Mouse (Mus musculus): Measurements from ENCODE around the gene Gramd1a. TPM values are rescaled to one million over a fixed set of nuclear protein-coding genes. Genes with fewer than 3 reads are reported as not detected.
A peak's percentile ranks its signal among the peaks of the same experiment; 100 is the strongest.

Gene Gramd1a
- polyA plus RNA-seq, 1 experiment, result 60.1 TPM

DNA sequence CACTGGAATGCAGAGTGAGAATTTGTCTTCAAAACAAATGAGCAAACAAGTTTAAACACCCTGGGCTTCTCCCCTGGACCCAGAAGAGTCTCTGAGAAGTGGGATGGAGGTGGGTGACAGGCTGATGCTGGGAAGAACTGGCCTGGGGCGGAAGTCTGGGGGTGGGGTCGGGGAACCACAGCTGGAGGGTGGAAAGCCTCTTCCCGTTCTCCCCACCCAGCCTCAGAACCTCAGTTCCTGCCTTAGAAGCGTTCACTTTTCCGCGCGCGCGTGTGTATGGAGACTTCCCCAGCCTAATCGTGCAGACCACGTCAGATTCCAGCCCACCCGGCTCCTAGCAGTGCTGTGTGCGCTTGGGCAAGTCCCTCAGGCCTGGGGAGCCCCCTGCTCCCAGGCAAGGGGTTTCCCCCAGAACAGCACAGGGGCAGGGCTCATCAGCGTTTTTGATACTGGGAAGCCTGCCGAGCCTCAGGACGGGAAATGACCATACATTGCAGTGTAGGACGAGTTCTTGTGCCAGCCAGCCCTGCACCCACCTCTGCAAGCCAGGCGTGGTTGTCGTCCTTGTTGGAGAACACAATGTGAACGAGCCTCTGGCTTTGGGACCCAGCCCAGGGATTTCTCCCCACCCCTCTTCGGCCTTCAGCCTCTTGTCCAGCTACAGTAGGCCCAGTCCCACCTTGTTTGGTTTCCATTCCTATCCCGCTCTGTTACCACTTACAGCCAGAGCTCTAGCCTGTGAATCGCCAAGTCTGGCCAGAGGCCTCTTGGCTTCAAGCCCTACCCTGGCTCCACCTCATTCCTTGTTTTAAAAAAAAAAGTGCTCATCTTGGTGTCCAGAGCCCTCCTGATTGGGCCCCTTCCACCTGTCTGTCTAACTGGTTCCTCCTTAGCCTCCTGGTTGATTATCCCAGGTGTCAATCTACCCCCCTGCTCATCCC, 4.1 kb downstream of the Gramd1a start:
- peak; percentile 44 for DNase-seq (ENCODE audit: low spot score)

DNA sequence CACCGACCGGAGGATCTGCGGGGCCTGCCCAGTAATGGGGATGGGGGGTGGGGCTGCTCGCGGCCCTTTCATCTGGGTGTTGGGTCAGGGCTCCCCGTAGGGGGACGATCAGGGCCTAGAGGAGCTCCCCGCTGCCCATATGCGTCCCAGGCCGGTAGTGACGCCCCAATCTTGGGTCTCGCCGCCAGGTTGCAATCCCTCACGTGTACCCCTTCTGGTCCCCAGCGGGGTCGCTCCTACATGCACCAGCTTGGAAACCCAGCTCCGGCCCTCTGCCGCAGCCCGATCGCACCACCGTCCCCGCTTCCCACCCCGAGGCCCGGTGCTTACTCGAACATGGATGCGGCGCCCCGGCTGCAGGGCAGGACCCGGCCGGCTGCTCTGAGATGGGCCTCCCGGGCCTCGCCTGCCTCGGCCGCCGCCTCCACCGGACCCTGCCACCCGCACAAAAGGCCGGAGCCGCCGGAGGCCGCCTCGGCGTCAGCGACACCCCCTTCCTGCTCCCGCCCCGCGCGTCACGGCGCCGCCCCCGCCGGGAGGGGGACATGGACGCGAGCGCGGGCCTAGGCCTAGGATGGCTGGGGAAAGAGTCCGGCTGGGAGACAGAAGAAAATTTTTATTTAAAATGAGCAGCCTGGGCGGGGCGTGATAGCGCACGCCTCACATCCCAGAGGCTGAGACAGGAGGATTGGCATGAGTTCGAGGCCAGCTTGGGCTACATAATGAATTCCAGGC, 5.0 kb downstream of the Gramd1a start:
- peak; percentile 79 for DNase-seq (ENCODE audit: low spot score)

DNA sequence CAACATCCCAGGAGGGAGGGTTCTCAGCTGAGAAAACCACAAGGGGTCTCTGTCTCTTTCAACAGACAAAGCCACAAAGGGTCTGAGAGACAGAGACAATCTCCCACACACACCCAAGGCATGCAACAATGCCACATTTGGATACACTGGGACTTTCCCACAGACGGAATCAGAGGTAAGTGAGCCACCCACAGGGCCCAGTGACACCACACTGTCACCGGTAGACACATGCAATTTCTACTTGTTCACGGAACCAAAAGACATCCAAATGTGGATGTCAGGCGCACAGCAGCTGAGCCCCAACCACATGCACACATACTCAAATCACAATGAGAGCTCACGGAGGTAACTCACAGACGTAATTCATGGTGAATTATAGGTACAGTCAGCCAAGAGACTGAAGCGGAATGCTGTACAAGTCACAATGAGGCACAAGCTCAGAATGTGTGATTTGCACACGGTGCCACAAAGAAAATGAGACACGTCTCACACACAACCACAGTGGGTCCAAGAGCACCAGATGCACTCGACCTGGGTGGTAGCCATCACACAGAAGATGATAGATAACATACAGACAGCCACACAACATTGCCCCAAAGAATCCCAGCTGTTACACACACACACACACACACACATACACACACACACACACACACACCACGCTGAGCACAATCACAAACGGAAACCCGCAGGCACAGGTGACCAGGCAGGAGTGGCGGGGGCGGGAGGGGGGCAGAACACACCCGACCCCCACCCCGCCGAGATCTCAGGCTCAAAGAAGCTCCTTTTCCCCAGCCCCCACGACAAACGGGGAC, 5.7 kb downstream of the Gramd1a start:
- DNase-seq (ENCODE audit: low spot score), result no peak

DNA sequence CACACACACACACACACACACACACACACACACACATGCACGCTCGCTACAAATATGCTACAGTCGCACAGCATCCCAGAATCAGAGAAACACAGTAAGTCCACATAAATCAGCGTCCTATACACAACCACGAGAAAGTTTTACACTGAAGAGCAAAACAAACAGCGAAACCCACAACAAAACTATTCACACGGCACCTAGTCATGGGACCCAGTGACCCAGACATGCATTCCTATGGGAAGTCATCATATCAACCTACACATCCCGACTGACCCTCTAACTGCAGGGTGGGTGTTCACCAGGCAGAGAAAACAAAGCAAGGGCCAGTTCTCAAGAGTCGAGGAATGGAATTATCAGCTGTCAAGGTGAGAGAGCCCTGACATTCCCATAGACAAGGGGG, 6.4 kb downstream of the Gramd1a start:
- no peak for DNase-seq (ENCODE audit: low spot score)

DNA sequence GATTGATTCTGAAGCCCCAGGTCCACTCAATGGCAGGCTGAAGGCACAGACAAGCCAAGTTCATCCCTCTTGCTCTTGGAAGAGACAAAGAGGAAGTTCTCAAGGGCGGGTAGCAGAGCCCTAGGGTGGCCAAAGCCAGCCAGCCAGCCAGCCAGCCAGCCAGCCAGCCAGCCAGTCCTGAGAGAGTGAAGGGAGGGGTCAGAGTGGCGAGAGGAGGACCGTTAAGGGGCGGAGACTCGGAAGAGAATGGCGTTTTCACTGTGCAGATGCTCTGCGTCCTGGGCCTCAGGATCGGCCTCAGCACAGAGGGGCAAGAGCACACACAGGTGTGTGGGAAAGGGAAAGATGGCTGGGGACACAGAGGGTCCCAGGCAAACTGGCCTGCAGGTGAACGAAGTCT, 6.9 kb downstream of the Gramd1a start:
- DNase-seq (ENCODE audit: low spot score), result no peak

DNA sequence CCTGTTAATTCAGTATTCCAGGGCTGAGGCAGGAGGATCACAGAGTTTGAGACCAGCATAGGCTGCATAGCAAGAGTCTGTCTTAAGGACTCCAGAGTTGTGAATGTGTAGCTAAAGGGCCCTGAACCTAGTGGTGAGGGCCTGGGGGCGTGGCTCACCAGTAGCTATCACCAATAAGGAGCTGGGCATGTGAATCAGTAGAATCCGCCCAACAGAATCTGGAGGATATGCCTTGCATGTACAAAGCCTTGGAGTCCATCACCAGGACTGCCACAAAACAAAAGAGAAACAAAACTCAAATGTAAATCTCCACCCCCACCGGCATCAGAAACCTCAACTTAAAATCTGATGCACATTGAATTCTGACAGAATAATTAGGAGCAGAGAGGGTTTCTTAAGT, 7.6 kb downstream of the Gramd1a start:
- no peak for DNase-seq (ENCODE audit: low spot score)

DNA sequence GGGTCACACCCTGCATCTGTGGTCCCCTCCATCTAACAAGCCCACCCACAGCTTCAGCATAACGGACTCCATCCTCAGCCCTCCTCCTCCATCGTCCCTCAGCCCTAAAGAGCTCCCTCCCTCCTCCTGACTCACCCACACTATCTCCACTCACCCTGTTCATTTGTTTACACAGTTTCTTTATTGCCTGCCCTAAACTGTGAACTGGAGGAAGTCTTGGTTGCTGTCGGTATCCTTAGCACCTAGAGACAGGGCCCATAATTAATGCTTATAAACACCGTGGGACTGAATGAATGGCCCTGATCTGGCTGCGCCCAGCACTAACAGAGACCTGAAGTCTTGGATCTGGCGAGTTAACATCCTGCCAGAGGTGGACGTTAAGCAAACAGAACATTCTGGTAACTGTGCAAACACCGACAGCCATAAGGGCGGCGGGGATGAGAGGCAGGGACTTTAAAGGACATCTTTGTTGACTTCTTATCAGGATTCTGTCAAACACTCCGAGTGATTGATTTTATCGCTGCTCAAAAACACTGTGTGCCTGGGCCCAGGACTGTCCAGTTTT, 10.0 kb downstream of the Gramd1a start:
- no peak for DNase-seq (ENCODE audit: low spot score)

DNA sequence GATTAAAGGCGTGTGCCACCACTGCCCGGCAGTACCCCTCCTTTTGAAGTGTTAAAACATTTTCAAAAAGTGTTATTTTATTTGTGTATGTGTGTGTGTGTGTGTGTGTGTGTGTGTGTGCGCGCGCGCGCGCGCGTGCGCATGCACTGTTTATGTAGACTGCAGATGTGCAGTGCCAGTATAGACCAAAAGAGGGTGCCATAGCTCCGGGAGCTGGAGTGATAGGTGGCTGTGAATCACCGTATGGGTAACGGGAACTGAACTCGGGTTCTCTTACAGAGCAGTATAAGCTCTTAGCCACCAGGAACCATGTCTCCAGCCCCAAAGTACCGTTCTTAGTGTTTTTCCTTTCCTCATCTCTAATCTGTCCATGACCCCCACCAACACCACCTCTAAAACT, 10.8 kb downstream of the Gramd1a start:
- no peak for DNase-seq (ENCODE audit: low spot score)

DNA sequence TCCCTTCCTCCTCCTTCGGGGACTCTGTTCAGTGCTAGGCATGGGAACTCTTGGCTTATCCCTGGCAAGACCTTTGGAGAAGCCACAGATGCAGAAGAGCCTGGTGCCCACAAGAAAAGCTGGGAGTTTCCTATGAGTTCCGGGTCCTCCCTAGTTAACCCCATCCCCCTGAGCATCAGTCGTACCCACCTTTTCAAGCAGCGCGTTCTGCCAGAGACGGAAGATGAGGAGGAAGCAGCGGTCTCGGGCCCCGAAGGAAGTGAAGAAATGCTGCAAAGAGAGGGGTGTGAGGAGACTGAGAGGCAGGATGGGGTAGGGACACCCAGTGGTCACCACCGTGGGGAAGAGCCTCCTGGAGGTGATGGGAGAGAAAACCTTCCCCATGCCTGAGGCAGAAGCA, 14.8 kb downstream of the Gramd1a start:
- DNase-seq (ENCODE audit: low spot score), result no peak

DNA sequence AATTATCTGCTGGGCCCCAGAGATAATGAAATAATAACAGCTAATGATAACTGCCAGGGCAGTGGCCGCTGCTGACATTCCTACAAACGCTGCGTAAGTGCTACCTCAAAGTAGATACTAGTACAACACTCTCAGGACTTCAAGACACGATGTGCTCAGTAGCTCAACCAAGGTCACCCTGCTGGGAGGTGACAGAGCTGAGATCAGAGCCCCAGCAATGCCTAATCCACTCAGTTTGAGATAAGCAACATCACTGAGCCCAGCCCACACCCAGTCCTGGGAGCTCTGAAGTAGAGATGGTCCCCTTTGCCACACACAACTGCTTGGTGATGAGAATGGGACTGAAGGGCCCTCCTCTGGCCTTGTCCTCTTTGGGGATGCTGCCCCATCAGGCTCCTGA, 15.4 kb downstream of the Gramd1a start:
- DNase-seq (ENCODE audit: low spot score), result no peak

DNA sequence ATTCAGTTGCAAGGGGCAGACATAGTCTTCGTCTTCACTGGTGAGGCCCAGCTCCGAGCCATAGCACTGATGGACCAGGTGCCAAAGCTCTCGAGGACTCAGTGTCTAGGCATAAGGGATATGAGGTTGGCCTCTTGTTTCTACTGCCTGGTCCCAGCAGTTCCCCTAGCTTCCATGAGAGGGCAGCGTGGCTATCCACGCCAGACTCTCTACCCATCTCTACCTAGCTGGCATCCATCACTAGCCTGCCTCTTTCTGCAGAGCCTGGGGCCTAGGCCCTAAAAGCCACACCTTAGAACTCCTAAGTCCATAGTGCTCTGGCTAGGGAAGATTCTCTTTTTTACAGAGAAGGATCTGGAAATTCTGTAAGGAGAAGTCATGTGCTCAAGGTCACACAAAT, 15.9 kb downstream of the Gramd1a start:
- DNase-seq (ENCODE audit: low spot score), result no peak

DNA sequence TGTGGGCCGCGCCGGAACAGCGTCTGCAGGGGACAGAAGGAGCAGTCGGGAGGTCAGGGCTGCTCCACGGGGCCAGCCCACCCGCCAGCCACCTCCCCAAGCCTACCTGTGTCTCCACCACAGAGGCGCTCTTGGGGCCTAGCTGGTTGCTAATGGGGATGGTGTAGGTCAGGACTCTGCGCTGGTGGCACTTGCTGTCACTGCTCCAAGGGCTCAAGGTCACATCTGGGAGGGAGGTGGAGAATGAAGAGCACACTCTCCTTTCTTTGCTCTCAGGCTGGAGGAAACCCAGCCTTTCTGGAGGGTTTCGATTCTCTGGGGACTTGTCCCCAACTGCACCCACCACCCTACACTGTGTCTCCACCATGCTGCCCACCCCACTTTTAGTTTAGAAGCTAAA, 20.0 kb downstream of the Gramd1a start:
- DNase-seq (ENCODE audit: low spot score), result no peak

DNA sequence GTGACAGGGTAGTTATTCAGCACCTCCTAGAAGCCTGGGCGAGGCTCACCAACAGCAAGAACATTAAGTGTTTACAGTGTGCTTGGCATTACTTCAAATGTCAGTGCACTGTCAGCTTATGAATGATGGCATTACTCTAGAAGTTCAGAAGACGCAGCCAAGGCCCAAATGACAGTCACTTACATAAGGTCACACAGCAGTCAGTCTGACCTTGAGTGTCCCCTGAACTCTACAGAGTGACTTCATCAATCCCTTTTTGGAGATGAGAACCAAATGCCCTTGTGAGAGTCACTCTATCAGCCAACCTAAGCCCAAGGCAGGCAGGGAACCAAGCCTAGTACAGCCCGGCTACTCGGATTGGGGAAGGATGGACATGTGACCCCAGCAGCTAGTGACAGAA, 23.8 kb downstream of the Gramd1a start:
- no peak for DNase-seq (ENCODE audit: low spot score)

DNA sequence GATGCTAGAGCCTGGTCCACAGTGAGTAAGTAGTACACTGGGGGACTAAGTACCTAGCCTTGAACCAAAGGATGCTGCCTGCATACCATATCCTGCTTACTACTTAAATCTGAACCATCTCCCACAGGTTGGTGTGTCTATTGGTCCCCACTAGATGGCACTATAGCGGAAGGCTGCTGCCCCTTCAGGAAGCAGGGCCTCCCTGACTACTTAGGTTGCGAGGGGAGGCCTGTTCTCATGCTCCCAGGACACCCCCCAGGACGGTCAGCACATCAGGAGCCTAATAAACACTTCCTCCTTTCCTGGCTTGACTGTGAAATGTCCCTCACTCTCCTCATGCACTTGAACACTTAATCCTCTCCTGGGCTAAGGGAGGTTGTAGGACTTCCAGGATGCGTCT, 24.9 kb downstream of the Gramd1a start:
- DNase-seq (ENCODE audit: low spot score), result no peak

DNA sequence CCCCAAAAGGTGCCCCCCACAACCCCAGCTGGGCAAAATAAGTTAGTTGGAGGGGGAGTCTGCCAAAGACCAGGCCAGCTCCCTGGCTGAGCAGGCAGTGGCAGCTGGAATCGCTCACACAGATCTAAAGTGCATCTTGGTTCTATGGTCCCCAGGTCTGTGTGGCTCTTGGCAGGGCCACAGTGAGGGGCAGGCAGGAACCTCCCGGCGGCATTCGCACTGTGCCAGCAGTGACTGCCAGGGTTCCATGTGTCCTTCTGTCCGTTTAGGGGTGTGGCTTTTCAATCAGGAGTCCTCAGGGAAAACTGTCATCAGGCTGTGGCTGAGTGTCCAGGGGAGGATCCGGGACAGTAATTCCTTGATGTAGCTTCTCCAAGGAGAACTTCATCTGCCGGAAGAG, 25.5 kb downstream of the Gramd1a start:
- no peak for DNase-seq (ENCODE audit: low spot score)

DNA sequence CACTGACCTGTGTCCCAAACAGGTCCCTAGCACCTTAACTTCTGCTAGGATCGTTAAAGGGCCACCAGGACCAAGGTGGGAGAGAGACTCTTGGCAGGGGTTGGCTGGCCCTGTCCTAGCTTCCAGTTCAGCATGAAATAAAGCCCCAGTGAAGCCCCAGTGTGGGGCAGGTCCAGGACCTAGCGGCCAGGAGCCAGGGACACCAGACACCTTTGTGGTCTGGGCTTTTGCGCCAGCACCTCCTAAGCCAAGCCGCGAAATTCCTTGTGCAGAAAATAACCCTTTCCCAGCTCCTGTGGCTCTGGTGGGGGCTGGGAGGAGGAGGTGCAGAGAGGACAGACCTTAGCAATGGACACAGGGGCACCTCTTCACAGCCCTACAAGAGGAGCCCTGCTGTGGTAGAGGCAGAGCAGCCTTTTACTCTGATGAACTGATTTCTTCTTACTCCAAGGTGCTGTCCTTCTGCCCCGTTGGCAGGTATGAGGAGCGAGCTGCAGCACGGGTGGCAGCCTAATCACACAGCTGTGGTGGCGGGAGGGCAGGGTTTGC, 27.5 kb downstream of the Gramd1a start:
- DNase-seq (ENCODE audit: low spot score), result no peak

DNA sequence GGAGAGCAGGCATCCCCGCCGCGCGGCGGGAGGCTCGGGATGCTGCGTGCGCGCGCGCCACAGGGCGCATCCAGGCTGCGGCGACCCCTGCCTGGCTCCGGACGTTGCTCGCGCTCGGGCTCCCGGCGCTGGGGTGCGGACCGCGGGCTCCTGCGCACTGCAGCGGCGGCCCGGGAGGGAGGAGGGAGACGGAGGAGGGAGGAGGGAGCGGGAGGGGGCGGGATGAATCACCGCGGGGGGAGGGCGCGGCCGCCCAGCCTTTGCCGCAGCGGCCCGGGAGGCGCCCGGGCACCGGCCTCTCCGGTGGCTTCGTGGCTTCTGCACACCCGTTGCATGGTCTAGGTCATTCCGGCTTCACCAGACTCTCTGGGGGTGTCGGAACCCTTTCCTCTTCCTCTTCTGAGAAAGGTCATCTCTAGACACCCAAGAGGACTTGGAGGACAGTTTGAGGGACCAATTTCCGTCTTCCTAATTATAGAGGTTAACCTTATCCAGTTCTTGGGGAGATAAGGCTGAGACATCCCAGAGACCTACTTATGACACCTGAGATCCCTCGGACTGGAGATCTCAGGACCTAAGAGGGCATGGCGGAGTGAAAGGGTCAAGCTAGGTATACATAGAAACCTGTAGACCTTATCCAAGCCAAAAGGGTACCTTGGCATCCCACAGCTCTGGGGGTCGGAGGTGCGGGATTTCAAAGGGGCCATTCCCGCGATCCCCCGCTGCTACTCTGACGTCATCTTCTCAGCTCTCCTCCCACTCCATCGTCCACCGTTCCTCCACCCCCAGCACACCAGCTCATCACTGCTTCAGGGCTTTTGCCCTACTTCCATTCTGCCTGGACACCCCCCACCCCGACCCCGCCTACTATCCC, 28.6 kb downstream of the Gramd1a start, which contains the start of gene Scn1b:
Gene Scn1b, minus strand, starts transcription at position 153 of the 874 bp plus-strand sequence.
- peak; percentile 58 for DNase-seq (ENCODE audit: low spot score)

DNA sequence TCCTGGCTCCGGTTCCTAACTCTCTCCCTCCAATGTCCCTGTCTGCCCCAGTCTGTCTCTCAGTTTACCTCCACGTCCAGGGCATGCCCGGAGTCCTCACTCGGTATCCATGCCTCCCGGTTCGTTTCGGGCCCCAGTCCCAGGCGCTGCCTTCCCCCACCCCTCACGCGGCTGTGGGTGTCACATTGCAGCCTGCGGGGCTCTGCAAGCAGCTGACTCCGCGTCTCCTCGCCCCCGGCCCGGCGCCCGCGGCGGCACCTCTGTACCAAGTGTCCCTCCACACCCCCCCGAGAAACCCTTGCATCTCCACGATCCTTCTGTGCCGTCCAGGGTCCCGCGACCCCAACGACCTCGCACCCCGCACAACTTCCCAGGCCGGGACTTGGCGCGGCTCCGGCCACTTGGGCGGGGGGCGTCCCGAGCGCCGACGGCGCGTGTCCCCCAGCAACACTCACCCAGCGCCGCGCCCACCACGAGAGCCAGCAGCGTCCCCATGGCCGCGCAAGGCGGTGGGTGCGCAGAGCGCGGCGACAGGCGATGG, 29.4 kb downstream of the Gramd1a start:
- no peak for DNase-seq (ENCODE audit: low spot score)

DNA sequence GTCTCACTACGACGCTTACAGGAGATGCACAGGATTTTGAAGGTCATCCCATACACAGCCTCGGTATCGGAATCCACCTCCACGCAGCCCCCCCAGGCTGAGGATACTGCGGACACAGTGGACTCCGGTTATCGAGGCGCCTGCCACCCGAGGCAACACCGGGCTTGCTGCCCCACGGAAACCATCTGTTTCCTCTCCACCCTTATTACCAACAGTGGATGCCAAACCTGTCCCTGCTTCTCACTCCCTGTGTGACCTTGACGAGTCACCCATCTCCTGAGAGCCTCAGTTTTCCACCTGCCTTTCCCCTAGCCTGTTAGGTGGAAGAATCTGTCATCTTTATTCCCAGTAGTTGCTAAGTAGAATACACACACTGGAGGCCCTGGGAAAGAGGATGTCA, 30.6 kb downstream of the Gramd1a start:
- no peak for DNase-seq (ENCODE audit: low spot score)

DNA sequence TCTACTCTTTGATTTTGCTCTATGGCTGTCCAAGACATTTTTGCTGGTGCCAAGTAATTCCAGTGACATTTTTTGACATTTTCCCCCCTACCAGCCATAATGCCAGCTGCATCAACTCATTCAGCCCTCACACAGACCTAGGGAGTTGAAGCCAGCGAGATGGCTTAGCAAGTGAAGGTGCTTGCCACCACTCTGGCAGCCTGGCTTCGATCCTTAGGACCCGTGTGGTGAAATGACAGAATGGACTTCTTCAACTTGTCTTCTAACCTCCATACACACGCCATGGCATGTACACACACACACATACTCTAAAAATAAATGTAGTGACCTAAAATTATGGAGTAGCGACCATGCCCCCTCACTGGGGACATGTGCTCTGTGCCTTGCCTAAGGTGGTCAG, 31.3 kb downstream of the Gramd1a start:
- no peak for DNase-seq (ENCODE audit: low spot score)

Measured in urinary bladder, adult 2 months (tissue).